Mouse (Mus musculus): Measurements from ENCODE around the gene Fiz1.

- TF ChIP-seq CTCF (IDR thresholded peaks at IDR 0.05; ENCODE audit: extremely low read depth, insufficient read depth, low read length) (no peak), POLR2A (IDR thresholded peaks at IDR 0.05; ENCODE audit: extremely low read depth, insufficient read depth, low read length) (no peak)
Measured at GRCm38 (mm10) chr7:5036136-5036535, 21.6 kb upstream of the Fiz1 start.
